Mouse (Mus musculus): ENCODE results near the gene D930048N14Rik.
"Not testable (repeated sequence)": the region's sequence is repeated elsewhere in the genome, so short reads cannot be mapped to it uniquely, and the experiment has no call there.

DNA sequence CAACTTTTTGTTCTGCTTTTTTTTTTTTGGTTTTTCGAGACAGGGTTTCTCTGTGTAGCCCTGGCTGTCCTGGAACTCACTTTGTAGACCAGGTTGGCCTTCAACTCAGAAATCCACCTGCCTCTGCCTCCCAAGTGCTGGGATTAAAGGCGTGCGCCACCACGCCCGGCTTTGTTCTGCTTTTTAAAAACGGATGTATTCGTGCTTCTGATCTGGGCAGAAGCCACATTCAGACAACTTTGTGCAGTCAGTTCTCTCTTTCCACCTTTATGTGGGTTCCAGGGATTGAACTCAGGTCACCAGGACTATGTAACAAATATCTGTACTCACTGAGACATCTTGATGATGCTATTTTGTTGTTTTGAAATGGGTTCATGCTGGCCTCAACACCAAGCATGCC lies 17.6 kb upstream of the D930048N14Rik start:
- not testable (repeated sequence) for TF ChIP-seq CTCF, EP300 (IDR thresholded peaks at IDR 0.05; ENCODE audit: low read depth)

Data from heart, postnatal 0 days (tissue).